Mouse (Mus musculus): ENCODE measurements at regions not wholly inside any gene's neighbourhood (a gene's known extent, or its start where the extent isn't known, plus 50 kb on each side); places are given as distances from the start of the nearest gene placed in this dataset.

DNA sequence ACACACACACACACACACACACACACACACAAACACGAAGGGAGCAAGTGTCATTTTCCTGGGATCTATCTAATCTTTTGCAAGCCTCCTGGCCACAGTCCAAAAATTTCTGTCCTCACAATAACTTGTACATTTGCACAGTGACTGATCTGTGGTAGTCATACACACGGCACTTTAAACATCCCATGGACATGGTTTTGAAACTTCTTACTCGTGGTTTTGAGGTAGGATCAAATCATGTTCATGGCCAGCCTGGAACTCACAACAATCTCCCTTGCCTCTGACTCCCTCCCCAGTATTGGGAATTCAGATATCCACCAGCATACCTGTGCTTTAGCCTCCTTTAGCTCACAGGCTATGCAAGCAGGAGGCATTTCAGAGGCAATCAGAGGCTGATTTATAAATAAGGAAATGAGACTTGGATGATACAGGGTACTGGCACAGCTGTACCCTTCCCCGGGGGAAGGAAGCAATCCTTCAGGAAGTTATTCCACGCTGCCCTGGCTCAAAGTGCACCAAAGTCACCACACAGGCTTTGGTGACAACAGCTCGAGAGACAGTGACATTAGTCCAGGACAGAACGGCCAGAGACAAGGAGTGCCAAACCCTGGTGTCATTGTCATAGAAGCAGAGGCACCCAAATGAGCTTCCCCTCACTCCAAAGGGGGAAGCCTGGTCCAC, 52.1 kb upstream of the Klf3 start:
- H3K79me2 ChIP-seq (replicated peaks; ENCODE audit: control insufficient read depth, extremely low read depth, insufficient read depth, poor library complexity, severe bottlenecking): no peaks in the 10 kb centered on the region
- dilution Hi-C loops (cut with MboI; ENCODE audit: extremely low pct_ligation_motif_present, extremely low pct_unique_long_range_greater_than_20kb, low sequenced_read_pairs): no loop called here
- no peaks in the 10 kb centered on the region for H3K9me3 ChIP-seq (replicated peaks; ENCODE audit: low read length)
- 0 out of 4 replicates have a peak, but pooled peaks cover 0 to 3% of the 10 kb centered on the region in 2 experiments for H3K4me1 ChIP-seq (ENCODE audit: control insufficient read depth in 1 of 2, insufficient read depth in 2 of 2)
- H3K36me3 ChIP-seq (replicated peaks in 1 of 2; ENCODE audit: control insufficient read depth in 1 of 2, insufficient read depth in 1 of 2, low read length in 1 of 2): no peaks in the 10 kb centered on the region
- no peak overlapping the region for H3K27ac ChIP-seq (ENCODE audit: insufficient read depth, low read depth)
- H3K27me3 ChIP-seq (replicated peaks): no peaks in the 10 kb centered on the region
- no peak overlapping the region for H3K9ac ChIP-seq (ENCODE audit: insufficient read depth, low read depth)
- no peak for DNase-seq (ENCODE audit: extremely low read depth)
- H3K4me2 ChIP-seq (ENCODE audit: insufficient read depth, low read depth, poor library complexity, severe bottlenecking): no peak overlapping the region
- in situ Hi-C loops (cut with MboI; ENCODE audit: low pct_ligation_motif_present, low pct_unique_long_range_greater_than_20kb, low sequenced_read_pairs): no loop called here
- TF ChIP-seq USF2 (conservative IDR thresholded peaks at IDR 0.05; ENCODE audit: low read depth, low read length): no peak
- TF ChIP-seq CTCF (conservative IDR thresholded peaks at IDR 0.05 in 1 of 2, IDR thresholded peaks at IDR 0.05 in 1 of 2; ENCODE audit: low read depth in 2 of 2, low read length in 2 of 2): no peak
- TF ChIP-seq KAT2A (IDR thresholded peaks at IDR 0.05; ENCODE audit: insufficient replicate concordance, low read length): no peak
- no peak for TF ChIP-seq USF1 (IDR thresholded peaks at IDR 0.05; ENCODE audit: low read depth, low read length)
- no peak for TF ChIP-seq ZMIZ1 (IDR thresholded peaks at IDR 0.05; ENCODE audit: low read depth, low read length)
- no peak for TF ChIP-seq ETS1 (conservative IDR thresholded peaks at IDR 0.05; ENCODE audit: low read depth, low read length)
- TF ChIP-seq IRF4 (IDR thresholded peaks at IDR 0.05; ENCODE audit: low read depth, low read length): no peak
- no peak for TF ChIP-seq RAD21 (IDR thresholded peaks at IDR 0.05; ENCODE audit: low read depth, low read length)
- TF ChIP-seq NELFE (IDR thresholded peaks at IDR 0.05; ENCODE audit: low read depth, low read length): no peak
- no peak for TF ChIP-seq EP300 (IDR thresholded peaks at IDR 0.05; ENCODE audit: low read length)
- no peak for TF ChIP-seq POLR2A (IDR thresholded peaks at IDR 0.05; ENCODE audit: low read depth, low read length)
- TF ChIP-seq TBP (conservative IDR thresholded peaks at IDR 0.05; ENCODE audit: low read depth, low read length): no peak
- TF ChIP-seq UBTF (IDR thresholded peaks at IDR 0.05; ENCODE audit: low read depth, low read length): no peak
- no peak for TF ChIP-seq MXI1 (IDR thresholded peaks at IDR 0.05; ENCODE audit: low read depth, low read length)
- no peak for TF ChIP-seq PAX5 (IDR thresholded peaks at IDR 0.05; ENCODE audit: low read length)
- TF ChIP-seq ELF1 (IDR thresholded peaks at IDR 0.05; ENCODE audit: low read depth, low read length): no peak
- TF ChIP-seq POLR2AphosphoS2 (IDR thresholded peaks at IDR 0.05; ENCODE audit: low read depth, low read length): no peak
- TF ChIP-seq MAZ (IDR thresholded peaks at IDR 0.05; ENCODE audit: low read depth, low read length): no peak
- H3K4me3 ChIP-seq (replicated peaks in 1 of 3; ENCODE audit: low read depth in 2 of 3, low read length in 2 of 3, poor library complexity in 1 of 3): no peak overlapping the region

DNA sequence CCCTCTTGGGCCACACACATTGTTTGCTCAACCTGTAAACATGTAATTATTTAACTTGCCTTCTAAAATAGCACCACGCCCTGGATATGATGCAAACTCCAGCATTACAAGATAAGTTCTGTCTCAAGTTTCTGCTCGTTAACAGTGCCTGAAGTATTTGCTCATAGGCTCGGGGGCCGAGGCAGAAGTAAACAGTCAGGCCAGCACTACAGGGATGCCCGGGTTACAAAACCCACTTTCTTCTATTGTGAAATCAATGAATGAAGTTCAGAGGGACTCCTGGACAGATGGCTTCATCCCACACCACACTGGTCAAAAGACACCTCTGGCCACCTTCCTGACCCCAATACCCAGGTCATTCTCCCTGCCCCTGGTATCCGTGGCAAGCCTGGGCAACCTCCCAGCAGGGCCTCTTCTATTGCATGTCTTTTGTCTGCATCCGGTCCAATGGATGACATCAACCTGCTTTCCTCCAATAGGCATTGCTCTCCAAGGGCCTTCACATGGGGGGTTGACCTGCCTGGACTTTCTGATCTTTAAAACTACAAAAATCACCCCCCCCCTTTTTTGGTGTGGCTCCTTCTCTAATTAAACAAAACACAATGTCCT, 49.9 kb upstream of the Klf3 start:
- no peak for TF ChIP-seq JUN (IDR thresholded peaks at IDR 0.05; ENCODE audit: insufficient read depth, low read depth, low read length)
- no peak for TF ChIP-seq NRF1 (IDR thresholded peaks at IDR 0.05; ENCODE audit: low read depth, low read length)
- no peak for TF ChIP-seq RAD21 (IDR thresholded peaks at IDR 0.05; ENCODE audit: low read depth, low read length)
- TF ChIP-seq USF2 (conservative IDR thresholded peaks at IDR 0.05; ENCODE audit: low read depth, low read length): no peak
- TF ChIP-seq MEF2A (IDR thresholded peaks at IDR 0.05; ENCODE audit: borderline replicate concordance, low read depth, low read length): no peak
- TF ChIP-seq HCFC1 (IDR thresholded peaks at IDR 0.05; ENCODE audit: low read depth, low read length): no peak
- no peak for TF ChIP-seq USF1 (IDR thresholded peaks at IDR 0.05; ENCODE audit: low read depth, low read length)
- no peak for TF ChIP-seq KAT2A (IDR thresholded peaks at IDR 0.05; ENCODE audit: insufficient replicate concordance, low read length)
- TF ChIP-seq MYC (IDR thresholded peaks at IDR 0.05; ENCODE audit: low read depth, low read length): no peak
- TF ChIP-seq MAFK (IDR thresholded peaks at IDR 0.05; ENCODE audit: insufficient replicate concordance, low read length): no peak
- no peak for TF ChIP-seq E2F4 (IDR thresholded peaks at IDR 0.05; ENCODE audit: insufficient replicate concordance, low read depth, low read length)
- in situ Hi-C loops (cut with MboI; ENCODE audit: low pct_ligation_motif_present, low pct_unique_long_range_greater_than_20kb, low sequenced_read_pairs): no loop called here
- dilution Hi-C loops (cut with MboI; ENCODE audit: extremely low pct_ligation_motif_present, extremely low pct_unique_long_range_greater_than_20kb, low sequenced_read_pairs): no loop called here

More for the DNA sequence above, 49.9 kb upstream of the Klf3 start:
- no peaks in the 10 kb centered on the region for H3K9me3 ChIP-seq (replicated peaks; ENCODE audit: low read length)
- H3K9ac ChIP-seq (ENCODE audit: insufficient read depth, low read depth): no peak overlapping the region
- H3K4me1 ChIP-seq (ENCODE audit: control insufficient read depth in 1 of 2, insufficient read depth in 2 of 2): 0 out of 4 replicates have a peak, but pooled peaks cover 0 to 3% of the 10 kb centered on the region in 2 experiments
- no peak for DNase-seq (ENCODE audit: extremely low read depth)
- no peaks in the 10 kb centered on the region for H3K79me2 ChIP-seq (replicated peaks; ENCODE audit: control insufficient read depth, extremely low read depth, insufficient read depth, poor library complexity, severe bottlenecking)
- H3K36me3 ChIP-seq (replicated peaks in 1 of 2; ENCODE audit: control insufficient read depth in 1 of 2, insufficient read depth in 1 of 2, low read length in 1 of 2): no peaks in the 10 kb centered on the region
- H3K27ac ChIP-seq (ENCODE audit: insufficient read depth, low read depth): no peak overlapping the region
- no peaks in the 10 kb centered on the region for H3K27me3 ChIP-seq (replicated peaks)
- no peak overlapping the region for H3K4me2 ChIP-seq (ENCODE audit: insufficient read depth, low read depth, poor library complexity, severe bottlenecking)
- H3K4me3 ChIP-seq (replicated peaks in 1 of 3; ENCODE audit: low read depth in 2 of 3, low read length in 2 of 3, poor library complexity in 1 of 3): no peak overlapping the region

Data from CH12.LX (cell line).